Mouse (Mus musculus) activated CD4-positive, CD25-positive, alpha-beta regulatory T cell, adult 4 months (primary cell): Measurements from ENCODE around the gene 1700092M07Rik. TPM values are rescaled to one million over a fixed set of nuclear protein-coding genes. Genes with fewer than 3 reads are reported as not detected.

Source experiments
- polyA plus RNA-seq, 2 experiments: library from polyadenylated mRNA; unstranded; fragments of 100-300 nt; shearing (Covaris generic); gene quantifications; one replicate each; pipeline ENCODE4 v1.2.1; 2017

Gene 1700092M07Rik
- polyA plus RNA-seq, 2 experiments from 2014 or later = not detected

Other genes starting within 250 kb of the 1700092M07Rik start
- under 1 TPM in 1 of 2 experiments, not detected in 1; 0.40 TPM for gene Slc22a8, start 149.5 kb upstream of the 1700092M07Rik start, polyA plus RNA-seq
- gene Slc22a6, start 122.7 kb upstream of the 1700092M07Rik start, polyA plus RNA-seq = not detected
- not detected for gene Chrm1, start 76.9 kb upstream of the 1700092M07Rik start, polyA plus RNA-seq
- gene Slc3a2, start 17.3 kb upstream of the 1700092M07Rik start, polyA plus RNA-seq = 10 to 100 TPM; 60.3 to 69.3 TPM
- gene Wdr74, start 4.9 kb upstream of the 1700092M07Rik start, polyA plus RNA-seq = 10 to 100 TPM; 43.3 to 70.5 TPM
- 100 to 1,000 TPM; 109 to 113 TPM for gene Stx5a, start 695 bp downstream of the 1700092M07Rik start, polyA plus RNA-seq
- gene Nxf1, start 16.4 kb downstream of the 1700092M07Rik start, polyA plus RNA-seq = 100 to 1,000 TPM; 126 to 163 TPM
- gene Tmem223, start 30.3 kb downstream of the 1700092M07Rik start, polyA plus RNA-seq = 100 to 1,000 TPM; 115 to 137 TPM
- gene Tmem179b, start 33.7 kb downstream of the 1700092M07Rik start, polyA plus RNA-seq = 100 to 1,000 TPM in 1 of 2 experiments, 10 to 100 TPM in 1; 98.5 to 110 TPM
- gene Taf6l, start 45.7 kb downstream of the 1700092M07Rik start, polyA plus RNA-seq = 1 to 10 TPM; 3.5 to 6.9 TPM
- 100 to 1,000 TPM; 171 to 186 TPM for gene Polr2g, start 57.9 kb downstream of the 1700092M07Rik start, polyA plus RNA-seq
- gene Zbtb3, start 61.8 kb downstream of the 1700092M07Rik start, polyA plus RNA-seq = 1 to 10 TPM; 2.1 TPM
- gene Ttc9c, start 78.6 kb downstream of the 1700092M07Rik start, polyA plus RNA-seq = 10 to 100 TPM; 39.9 to 43.8 TPM
- gene Hnrnpul2, start 79.3 kb downstream of the 1700092M07Rik start, polyA plus RNA-seq = 1 to 10 TPM; 6.0 to 6.1 TPM
- gene AC129217.1, start 89.1 kb downstream of the 1700092M07Rik start, polyA plus RNA-seq = not detected
- gene Bscl2, start 96.7 kb downstream of the 1700092M07Rik start, polyA plus RNA-seq = 100 to 1,000 TPM in 1 of 2 experiments, 10 to 100 TPM in 1; 93.4 to 102 TPM
- 1 to 10 TPM in 1 of 2 experiments, under 1 TPM in 1; 0.42 to 1.2 TPM for gene Gng3, start 98.5 kb downstream of the 1700092M07Rik start, polyA plus RNA-seq
- gene Lrrn4cl, start 110.0 kb downstream of the 1700092M07Rik start, polyA plus RNA-seq = not detected
- gene Ubxn1, start 130.8 kb downstream of the 1700092M07Rik start, polyA plus RNA-seq = 10 to 100 TPM; 62.6 to 75.9 TPM
- 10 to 100 TPM; 85.8 to 90.4 TPM for gene Uqcc3, start 140.2 kb downstream of the 1700092M07Rik start, polyA plus RNA-seq
- gene Lbhd1, start 143.0 kb downstream of the 1700092M07Rik start, polyA plus RNA-seq = 10 to 100 TPM; 63.2 to 70.9 TPM
- gene Gm49403, start 143.2 kb downstream of the 1700092M07Rik start, polyA plus RNA-seq = not detected
- gene 1810009A15Rik, start 148.1 kb downstream of the 1700092M07Rik start, polyA plus RNA-seq = 100 to 1,000 TPM; 112 to 130 TPM
- 1 to 10 TPM in 1 of 2 experiments, not detected in 1; 1.5 TPM for gene Gm49416, start 148.2 kb downstream of the 1700092M07Rik start, polyA plus RNA-seq
- gene Ints5, start 152.3 kb downstream of the 1700092M07Rik start, polyA plus RNA-seq = 10 to 100 TPM in 1 of 2 experiments, 1 to 10 TPM in 1; 8.9 to 12.2 TPM
- gene Ganab, start 157.4 kb downstream of the 1700092M07Rik start, polyA plus RNA-seq = 10 to 100 TPM; 40.0 to 57.3 TPM
- gene B3gat3, start 179.7 kb downstream of the 1700092M07Rik start, polyA plus RNA-seq = 10 to 100 TPM; 16.3 to 18.6 TPM
- 10 to 100 TPM in 1 of 2 experiments, 1 to 10 TPM in 1; 7.7 to 11.6 TPM for gene Rom1, start 188.6 kb downstream of the 1700092M07Rik start, polyA plus RNA-seq
- 10 to 100 TPM; 20.4 to 25.1 TPM for gene Eml3, start 188.8 kb downstream of the 1700092M07Rik start, polyA plus RNA-seq
- 100 to 1,000 TPM in 1 of 2 experiments, 10 to 100 TPM in 1; 58.5 to 101 TPM for gene Mta2, start 201.2 kb downstream of the 1700092M07Rik start, polyA plus RNA-seq
- 10 to 100 TPM; 21.3 to 25.1 TPM for gene Tut1, start 213.1 kb downstream of the 1700092M07Rik start, polyA plus RNA-seq
- 100 to 1,000 TPM; 589 to 842 TPM for gene Eef1g, start 226.3 kb downstream of the 1700092M07Rik start, polyA plus RNA-seq
- gene Ahnak, start 248.6 kb downstream of the 1700092M07Rik start, polyA plus RNA-seq = 10 to 100 TPM; 47.2 to 60.1 TPM